Mouse (Mus musculus) cerebellum, adult 8-10 months (tissue): Measurements from ENCODE around the gene Hoxd12.

Source experiments
- DNase-seq: peaks from one replicate; pipeline ENCODE4 v3.0.0; 2022

Hoxd12 gene

DNA sequence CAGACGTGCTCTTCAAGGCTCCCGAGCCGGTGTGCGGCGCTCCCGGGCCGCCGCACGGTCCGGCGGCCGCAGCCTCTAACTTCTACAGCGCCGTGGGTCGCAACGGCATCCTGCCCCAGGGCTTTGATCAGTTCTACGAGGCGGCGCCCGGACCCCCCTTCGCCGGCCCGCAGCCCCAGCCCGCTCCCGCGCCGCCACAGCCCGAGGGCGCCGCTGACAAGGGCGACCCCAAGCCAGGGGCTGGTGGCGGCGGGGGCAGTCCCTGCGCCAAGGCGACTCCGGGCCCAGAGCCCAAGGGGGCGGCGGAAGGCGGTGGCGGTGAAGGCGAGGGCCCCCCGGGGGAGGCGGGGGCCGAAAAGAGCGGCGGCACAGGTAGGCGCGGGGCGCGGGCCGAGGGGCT, 8.0 kb downstream of the Hoxd12 start:
- no peak for DNase-seq

DNA sequence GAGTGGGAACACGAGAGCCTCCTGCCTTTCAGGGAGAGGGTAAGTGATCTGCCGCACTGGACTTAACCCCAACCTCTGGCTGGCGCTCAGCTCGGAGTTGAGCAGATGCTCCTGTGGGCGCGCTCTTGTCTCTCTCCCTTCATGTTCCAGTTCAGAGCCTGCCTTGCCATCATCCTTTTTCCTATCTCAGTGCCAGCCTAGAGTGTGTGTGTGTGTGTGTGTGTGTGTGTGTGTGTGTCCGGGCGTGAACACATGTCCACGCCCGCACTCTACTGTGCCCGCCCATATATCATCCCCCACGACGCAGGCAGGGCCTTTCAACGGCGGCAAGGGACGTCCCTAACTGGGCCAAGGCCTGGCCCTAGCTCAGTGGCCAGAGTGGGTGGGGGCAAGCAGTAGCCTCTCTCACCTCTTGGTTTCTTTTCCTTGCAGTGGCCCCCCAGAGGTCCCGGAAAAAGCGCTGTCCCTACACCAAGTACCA, 8.7 kb downstream of the Hoxd12 start:
- DNase-seq = no peak

DNA sequence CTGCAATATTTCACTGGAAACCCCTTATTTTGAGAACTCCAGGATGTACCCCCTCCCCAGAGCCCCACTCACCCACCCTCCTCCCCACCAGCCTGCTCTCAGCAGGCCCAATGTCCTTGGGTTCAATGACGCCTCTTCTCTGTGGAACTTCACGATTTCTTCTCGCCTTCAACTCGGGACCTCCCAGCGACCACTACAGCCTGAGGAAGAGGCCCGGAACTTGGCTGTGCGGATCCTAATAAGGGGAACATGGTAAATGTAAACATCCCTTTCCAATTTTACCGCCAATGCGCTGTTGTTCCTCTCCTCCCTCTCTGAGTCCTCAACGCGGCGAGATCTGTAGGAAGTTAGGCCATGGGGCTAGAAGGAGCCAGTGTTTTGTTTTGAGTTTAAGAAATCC, 9.3 kb downstream of the Hoxd12 start:
- no peak for DNase-seq

DNA sequence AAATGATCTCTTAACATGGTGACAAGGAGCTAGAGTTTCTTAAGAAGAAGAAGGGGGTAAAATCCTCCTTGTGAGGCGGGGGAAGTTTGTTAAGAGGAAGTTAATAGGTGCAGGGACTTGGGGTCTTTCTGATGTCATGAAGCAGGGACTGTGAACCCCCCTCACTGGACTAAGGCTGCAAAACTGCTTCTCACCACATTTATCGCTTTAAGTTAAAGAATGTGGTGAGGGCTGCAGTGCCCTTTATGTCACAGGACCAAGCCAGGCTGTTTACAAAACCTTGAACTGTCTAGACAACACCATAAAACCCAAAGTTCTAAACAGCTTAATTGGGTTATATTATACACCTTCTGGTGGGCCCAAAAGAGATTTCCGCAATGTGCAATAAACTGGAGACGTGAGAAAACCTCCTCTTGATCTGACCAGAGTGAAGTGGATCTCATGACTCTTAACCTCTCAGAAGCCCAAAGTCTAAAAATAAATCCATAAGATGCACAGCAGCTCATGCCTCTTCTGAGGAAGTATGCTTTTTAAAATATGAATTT, 10.3 kb downstream of the Hoxd12 start:
- no peak for DNase-seq

DNA sequence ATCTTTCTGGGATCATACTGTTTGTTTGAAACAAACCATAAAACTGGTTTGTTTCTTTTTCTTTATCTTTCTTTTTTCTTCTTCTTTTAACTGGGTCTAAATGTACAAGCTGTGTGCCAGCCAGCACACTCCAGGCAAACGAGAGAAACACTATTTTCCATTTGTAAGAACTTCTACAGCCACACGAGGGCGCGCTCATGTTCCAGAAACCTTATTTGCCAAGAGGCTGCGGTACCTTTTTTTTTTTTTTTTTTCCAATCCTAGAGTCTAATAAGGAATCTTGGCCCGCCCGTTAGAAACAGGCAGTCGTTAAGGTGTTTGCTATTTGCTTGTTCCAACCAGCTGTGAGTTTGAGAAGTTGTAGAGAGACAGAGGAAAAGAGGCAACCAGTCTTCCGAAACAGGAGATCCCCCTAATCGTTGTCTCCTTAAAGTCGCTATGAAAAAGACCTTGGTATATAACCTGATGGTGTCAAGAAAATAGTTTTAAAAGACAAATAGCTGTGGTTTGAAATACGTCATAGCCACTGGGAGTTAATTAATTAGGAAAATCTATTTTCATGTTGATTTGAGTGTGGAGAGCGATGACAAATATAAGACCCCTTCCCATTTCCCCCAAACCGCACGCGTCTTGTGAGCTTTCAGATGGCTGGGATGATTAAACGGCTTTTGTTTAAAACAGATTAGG, 11.6 kb downstream of the Hoxd12 start:
- no peak for DNase-seq

DNA sequence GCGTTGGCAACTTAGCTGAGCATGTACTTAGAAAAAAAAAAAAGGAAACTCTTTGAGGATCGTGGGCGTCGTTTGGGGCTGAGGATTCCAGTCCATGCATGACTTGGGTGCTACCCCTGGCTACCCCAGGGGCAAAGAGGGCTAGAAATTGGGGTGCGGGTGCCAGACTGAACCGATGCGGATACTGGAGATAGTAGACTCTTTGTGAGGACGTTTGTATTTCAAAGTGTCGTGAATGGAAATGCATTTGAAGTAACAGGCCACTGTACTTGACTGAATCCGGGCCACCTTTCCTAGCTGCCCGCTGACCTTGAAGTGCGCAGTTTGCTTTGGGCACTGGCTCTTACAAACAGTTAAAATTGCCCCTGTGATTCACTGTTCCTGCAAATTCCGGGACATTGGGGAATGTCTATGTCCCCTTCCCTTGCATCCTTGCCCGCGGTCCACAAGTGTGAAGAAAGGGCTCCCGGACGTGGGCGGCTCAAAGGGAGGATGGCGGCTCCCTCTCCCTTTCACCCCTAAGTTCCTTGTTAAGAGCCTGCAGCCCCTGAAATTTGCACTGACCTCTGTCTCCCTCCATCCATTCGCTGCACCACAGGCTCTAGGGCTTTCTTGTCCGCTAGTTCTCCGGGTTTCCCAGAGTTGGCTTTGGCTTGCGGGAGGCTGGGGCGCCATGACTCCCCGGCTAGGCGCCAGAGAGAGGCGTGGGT, 12.3 kb downstream of the Hoxd12 start:
- no peak for DNase-seq

DNA sequence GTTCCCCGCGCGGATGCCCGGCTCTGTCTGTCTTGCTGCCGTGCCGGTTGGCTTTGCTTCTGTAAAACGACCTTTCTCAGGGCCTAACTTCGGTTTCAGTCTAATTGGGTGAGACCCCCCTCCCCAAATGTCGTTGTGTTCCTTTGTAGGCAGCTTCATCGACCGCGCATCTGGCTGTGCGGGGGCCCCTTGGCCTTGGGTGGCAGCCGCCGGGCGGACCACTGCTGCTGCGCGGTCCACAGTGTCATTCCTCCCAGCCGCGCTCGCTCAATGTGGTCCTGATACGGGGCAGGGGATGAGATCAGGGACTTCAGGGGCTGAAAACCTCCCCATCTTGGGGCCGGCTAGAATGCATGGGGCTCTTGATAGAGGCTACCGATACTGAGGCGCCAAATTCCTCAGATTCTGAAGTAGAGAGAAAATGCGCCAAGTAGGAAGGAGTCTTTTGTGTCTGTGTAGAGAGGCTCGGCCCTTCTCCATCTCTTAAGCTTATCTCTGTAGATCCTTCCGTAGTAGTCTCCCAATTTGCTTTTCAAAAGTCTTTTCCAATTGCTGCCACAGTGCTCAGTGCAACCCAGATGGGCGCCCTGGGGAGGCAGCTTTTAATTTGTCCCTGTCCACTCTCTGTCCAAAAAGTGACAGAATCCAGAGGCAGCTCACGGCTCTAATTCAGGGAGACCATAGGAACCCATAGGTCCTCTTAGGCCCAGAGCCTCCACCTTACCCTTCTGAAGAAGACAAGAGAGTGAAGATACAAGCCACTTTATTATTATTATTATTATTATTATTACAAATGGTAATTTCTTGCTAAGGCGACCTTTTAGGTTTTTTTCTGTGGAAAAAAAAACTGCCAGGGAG, 13.1 kb downstream of the Hoxd12 start:
- no peak for DNase-seq

DNA sequence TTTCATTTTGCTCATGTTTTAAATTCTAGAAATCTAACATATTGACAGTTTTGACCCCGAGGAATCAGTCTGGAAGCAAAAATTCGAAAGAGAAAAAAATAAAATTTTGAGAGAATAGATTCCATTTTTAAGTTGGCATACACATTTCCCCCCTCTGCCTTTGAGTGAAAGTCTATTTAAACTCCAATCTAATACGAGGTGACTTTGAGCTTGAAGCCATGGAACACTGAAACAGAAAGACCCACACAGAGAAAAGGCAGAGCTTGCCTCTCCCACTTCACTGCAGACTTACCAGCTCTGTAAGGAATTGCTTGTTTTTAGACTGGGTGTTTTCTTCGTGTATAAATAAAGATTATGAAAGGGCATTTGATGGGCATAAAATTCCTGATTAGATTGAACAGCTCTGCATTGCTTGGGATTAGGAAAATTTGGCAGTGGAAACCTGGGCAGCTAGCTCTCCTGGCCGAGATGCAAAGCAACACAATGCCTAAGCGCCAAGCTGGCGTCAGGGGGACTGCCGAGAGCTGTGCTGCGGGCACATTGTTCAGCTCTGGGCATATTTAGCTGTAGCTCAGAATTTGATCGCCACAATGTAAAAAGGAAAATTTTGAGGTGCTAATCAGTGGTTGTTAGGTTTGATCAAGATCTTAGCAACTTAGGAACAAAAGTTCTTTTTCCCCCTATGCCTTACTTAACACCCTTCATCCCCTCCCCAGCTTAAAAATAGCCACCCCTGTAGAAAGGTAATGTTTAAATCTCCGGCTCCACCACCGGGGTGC, 14.2 kb downstream of the Hoxd12 start:
- no peak for DNase-seq

DNA sequence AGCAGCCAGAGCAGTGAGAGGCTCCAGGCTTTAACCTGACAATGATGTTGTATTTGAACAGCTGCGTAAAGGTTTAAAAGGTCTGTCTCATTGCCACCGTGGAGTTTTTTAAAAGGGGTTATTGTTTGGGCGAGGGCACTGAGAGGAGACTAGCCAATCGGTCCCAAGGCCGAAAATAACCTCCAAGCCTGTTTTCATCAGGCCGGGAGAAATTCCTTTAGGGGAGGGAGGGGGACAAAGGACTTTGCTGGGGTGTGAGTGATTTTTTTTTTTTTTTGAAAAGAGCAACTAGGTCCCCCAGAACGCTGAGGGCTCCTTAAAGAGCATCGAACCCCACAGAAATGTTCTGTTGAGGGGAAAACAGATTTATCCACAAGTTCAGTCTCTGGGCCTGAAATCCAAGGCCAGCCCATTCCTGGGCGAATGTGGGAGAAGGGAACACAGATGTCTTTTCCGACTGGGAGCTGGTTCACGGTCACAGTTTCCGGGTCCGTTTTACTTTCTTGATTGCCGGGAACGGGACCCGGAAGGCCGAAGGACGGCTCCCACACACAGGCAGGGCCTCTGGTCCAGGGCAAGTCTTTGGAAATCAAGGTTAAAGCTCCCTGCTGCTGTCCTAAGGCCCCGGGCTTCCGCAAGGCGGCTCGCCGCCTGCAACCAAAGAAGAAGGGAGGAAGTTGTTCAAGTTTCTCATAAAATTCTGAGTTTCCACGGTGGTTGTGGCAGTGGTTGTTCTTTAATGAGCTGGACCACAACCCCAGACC, 14.9 kb downstream of the Hoxd12 start:
- no peak for DNase-seq

DNA sequence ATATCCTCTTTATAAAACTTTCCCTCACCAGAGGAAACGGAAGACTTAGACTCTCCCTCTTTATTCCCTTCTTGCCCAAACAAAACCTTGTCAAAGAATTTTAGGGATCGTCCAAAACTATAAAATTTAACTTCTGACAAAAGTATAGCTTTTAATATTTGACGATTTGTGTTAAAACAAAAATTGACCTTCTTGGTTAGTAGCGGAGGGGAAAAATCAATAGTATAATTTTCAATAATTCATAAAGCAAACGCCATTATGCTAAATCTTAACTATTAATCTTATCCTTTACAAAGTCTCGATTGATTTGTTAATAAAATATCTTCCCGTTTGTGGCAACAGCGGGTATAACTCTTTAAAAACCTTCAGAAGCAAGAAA, 15.5 kb downstream of the Hoxd12 start:
- DNase-seq = no peak

DNA sequence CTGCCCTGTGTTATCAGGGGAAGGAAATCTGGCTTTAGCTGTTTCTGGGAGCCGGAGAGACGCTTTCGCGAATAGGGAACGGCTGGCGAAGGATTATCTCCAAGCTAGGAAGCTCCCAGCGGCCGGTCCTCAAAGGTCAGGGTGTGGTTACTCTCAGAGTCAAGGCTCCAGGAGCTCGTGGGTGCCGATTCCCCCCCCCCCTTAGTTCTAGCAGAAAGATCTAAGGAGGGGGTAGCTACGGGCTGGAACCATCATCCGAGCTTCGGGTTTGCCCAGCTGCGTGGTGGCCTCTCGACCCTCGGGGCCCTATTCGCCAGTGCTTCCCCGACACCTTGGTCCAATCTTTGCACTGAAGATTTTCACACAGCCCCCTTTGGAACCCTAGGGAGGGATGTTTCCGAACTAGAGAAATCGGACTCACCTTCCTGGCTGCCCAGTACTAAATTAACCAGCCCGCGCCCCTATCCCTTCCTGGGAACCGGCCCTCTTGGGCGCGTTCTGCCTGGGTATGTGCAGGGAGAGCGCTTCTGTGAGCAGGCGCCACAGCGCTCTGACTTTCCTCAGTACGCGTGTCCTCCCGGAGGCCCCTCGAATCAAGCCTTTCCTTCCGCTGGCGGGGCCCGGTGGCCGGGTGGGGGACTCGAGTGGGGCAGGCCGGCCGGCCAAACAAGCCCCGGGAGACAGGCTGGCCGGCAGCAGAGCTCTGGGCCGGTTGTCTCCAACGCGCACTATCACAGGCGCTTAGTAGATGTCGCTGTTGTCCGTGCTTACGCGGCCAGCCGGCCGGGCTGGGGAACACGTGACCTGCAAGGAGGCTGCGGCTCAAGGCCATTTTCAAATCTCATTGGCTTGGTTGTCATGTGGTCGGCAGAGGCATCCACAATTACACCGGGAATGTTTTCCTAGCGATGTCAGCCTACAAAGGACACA, 16.5 kb downstream of the Hoxd12 start, which contains the start of gene Hoxd10:
Gene Hoxd10, plus strand, starts transcription at position 903 of the 930 bp plus-strand sequence.
- DNase-seq = no peak

DNA sequence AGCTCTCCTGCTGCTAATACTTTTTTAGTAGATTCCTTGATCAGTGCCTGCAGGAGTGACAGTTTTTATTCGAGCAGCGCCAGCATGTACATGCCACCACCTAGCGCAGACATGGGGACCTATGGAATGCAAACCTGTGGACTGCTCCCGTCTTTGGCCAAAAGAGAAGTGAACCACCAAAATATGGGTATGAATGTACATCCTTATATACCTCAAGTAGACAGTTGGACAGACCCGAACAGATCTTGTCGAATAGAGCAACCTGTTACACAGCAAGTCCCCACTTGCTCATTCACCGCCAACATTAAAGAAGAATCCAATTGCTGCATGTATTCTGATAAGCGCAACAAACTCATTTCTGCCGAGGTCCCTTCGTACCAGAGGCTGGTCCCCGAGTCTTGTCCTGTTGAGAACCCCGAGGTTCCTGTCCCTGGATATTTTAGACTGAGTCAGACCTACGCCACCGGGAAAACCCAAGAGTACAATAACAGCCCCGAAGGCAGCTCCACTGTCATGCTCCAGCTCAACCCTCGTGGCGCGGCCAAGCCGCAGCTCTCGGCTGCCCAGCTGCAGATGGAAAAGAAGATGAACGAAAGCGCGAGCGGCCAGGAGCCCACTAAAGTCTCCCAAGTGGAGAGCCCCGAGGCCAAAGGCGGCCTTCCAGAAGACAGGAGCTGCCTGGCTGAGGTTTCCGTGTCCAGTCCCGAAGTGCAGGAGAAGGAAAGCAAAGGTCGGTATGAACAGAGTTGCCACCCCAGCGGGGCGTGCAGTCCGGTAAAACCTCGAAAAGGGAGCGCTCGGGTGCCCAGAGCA, 17.4 kb downstream of the Hoxd12 start:
- DNase-seq = no peak

DNA sequence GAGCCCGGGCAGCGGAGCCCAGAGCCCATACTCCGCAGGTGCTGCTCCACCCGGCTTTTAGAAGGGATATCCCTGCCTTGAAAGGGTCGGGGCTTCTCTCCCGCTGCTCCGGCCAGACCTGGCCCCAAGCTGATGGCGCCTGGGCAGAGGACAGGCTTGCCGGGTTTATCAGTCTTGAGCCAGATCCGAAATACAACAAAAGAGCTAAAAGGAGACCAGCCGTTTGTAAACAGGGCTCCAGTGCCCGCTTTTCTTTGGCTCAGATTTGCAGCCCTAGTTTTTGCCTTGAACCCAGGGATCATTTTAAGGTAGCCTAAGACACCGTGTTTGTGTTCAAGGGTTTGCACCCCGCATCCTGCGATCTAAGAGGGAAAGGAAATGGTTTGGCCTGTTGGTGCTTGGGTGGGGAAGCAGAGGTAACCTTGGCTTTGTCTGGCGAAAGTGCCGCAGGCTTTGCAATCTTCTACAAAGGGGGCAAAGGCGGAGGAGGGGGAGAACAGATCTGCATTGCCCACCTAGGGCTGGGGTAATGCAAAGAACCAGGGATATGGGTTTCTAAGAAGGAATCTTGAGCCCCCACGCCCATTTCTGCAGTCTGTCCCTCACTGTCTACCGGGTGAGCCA, 18.1 kb downstream of the Hoxd12 start:
- no peak for DNase-seq

DNA sequence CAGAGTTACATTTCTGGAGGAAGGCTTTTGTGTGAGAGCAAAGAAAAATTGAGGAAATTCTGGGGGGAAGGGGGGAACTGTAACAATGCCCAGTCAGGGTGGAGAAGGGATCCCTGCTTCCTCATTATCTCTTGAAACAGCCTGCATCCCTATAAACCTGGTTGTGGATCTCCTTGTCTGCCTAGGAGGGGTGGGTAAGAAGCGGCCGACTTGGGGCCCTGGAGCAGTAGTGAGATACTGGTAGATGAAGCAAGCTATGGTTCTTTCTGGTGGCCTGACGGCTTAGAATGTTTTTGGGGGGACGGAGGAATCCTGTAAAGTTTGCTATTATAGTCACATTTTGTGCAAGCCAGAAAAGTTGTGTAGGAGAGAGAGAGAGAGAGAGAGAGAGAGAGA, 18.6 kb downstream of the Hoxd12 start:
- DNase-seq = no peak

DNA sequence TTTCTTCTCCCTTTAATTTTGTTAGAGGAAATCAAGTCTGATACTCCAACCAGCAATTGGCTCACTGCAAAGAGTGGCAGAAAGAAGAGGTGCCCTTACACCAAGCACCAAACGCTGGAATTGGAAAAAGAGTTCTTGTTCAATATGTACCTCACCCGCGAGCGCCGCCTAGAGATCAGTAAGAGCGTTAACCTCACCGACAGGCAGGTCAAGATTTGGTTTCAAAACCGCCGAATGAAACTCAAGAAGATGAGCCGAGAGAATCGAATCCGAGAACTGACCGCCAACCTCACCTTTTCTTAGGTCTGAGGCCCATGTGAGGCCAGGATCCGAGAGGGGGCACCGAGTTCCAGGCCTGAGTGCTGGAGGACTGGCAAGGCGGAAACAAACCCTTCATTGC, 19.3 kb downstream of the Hoxd12 start:
- no peak for DNase-seq

DNA sequence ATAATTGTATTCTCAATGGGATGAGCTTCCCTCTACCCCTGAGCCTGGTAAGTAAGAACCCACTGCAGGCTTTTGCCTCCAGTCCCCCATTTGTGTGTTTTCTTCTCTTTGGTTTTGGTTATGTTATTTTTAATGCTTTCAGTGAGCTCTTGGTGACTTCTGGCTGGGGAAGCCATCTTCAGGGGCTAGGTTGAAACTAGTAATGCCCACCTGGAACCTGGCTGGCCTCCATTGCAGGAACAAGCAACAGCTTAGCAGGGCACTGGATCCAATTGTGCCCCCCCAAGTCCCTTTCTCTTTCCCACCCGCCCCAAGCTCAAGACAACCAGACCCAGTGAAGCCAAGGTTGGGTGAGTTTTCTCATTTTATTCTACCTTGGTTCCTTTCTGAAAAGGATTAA, 20.6 kb downstream of the Hoxd12 start:
- DNase-seq = no peak

DNA sequence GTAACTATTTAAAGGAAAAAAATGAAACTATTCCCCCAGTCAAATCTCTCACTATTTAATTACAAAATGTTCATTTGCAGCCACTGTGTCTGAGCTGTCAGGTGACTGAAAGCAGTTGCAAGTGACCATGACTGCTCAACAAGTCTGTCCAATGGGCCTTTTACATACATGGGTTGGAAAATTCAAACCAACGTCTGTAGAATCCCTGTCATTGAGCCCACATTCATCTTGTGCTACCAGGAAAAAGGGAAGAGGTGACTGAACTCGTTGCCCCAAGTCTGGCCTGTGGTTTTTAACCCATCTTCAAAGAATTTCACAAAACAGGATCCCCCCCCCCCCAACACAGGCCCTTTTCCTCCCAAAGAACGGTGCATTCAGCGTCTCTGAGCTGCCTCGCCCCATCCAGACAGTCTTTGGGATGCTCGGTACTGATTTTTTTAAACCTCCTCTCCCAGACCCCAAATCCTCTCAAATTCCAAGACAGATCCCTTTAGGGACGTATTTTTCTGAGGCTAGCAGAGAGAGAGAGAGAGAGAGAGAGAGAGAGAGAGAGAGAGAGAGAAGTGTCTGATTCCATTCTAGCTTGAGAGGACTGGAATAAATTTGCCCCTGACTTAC, 21.1 kb downstream of the Hoxd12 start:
- no peak for DNase-seq

DNA sequence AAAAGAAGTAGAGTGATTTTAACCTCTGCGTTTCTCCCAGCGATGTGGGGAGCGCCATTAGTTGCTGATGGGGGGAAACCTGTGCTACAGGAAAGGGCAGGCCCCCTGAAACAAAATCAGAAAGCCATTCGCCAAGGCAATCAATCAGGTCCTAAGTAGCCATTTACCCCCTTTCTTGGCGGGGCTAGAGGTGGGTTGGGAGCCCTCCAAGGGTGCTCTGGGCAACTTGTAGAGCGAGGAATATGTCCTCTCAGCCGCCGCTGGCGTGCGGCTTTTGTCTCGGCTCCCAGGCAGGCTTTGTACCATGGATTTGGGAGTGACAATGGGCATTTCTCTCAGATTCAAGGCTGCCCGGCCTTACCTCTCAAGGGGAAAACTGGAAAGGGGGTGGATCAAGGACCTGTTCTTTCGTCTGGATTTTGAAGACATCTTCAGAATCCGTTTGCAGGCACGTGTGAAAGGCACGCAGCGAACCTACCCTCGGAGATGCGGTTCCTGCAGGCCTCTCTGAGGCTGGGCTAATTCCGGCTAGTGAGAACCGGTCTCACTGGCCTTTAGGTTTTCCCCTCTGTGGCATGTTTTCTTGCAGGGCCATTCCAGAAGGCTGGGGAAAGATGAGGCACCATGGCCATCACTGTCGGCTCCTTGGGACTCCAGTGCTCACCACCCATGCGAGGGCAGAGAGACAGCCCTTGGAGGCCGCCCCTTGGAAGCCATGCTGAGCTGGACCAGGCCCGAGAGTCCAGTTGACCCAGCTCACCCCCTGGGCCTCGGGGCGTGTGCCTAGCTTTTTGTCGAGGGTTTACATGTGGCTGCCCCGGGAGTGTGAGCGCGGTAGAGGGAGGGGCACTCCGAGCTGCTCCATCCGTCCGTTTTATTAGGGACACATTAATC, 21.9 kb downstream of the Hoxd12 start:
- DNase-seq = no peak
